Mouse (Mus musculus) fibroblast of lung, adult 2 months (primary cell): ENCODE results near the gene Bsdc1.

Experiments
- DNase-seq: peaks from one replicate; pipeline ENCODE4 v3.0.0-alpha.2; 2011; ENCODE audit warnings: low read depth

Bsdc1 gene

GRCm38 (mm10) chr4:129479863-129480262 is 18.5 kb downstream of the Bsdc1 start:
- DNase-seq, result no peak

GRCm38 (mm10) chr4:129481090-129481489 is 19.7 kb downstream of the Bsdc1 start:
- DNase-seq, result no peak

DNA sequence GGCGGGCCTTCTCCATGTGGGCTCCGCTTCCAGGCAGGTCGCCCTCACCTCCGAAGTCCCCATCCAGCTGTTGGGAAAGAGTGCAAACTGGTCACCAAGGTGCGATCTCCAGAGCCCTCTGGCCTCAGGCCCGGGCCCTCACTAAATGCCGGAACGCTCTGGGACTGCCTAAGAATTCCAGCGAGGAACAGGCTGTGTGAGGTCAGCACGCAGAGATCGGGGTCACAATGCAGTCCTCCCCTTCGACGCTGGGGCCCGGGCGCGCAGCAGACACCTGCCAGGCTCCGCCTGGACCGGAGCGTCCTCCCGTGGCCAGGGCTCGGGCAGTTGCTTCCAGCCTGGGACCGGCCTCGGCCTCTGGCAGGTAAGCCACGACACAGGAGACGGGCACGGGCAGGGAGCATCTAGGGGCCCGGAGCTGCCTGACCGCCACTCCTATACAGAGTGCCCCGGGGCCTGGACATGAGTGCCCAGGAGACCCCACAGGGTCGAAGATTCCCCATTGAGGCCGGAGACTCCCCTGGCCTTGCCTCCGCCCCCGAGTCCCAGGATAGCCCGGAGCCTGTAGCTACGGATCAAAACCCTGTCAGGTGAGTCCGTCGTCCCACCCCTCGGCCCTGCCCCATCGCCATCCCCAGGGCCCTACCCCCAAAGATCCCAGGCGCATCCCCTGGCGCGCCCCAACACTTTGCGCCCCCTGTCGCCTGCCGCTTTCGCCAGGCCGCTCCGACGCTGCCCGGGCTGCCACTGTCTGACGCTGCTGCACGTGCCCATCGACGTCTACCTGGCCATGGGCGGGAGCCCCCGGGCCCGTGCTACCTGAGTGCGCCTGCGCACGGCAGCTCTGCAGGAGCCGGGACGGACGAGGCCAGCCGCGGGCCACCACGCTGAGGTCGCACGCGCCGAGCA is 29.8 kb downstream of the Bsdc1 start, which contains the start of the genes Tssk3 and Fam229a:
Tssk3 (minus strand) TSS at position 51 of the 909 bp plus-strand sequence.
Fam229a (plus strand) TSS at position 219 of the 909 bp plus-strand sequence.
- DNase-seq, result no peak

DNA sequence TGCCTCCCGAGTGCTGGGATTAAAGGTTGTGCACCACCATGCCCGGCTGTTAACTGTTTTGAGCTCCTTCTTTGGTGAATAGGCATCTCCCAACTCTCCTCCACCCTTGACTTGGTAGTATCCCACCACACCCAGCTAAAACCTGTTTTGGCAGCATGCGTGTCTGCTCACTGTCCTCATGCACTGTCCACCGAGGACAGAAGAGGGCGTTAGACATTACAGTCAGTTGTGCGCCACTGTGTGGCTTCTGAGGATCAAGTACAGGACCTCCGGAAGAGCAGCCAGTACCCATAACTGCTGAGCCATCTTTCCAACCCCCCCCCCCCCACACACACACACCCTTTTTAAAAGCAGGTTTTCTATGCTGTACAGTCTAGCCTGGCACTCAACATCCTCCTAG is 33.3 kb downstream of the Bsdc1 start:
- no peak for DNase-seq

- DNase-seq, result no peak
These were observed 34.5 kb downstream of the Bsdc1 start for GRCm38 (mm10) chr4:129495672-129496562.

DNA sequence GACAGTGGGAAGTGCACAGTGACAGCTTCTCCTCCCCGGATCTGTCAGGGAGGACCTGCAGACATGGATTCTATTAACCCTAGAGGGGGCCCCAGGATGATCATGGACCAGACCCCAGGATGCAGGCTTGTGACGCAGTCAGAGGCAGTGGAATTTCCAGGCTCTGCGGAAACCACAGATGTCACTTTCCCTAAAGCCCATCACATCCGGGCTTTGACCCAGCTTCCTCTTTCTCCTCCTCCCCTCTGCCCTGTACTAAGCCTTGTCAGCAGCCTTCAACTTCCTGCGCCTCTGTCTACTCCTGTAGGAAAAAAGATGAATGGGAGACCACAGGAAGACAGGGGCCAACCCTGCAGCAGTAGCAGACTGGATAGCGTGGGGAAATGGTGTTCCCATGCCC is 35.2 kb downstream of the Bsdc1 start:
- no peak for DNase-seq

DNA sequence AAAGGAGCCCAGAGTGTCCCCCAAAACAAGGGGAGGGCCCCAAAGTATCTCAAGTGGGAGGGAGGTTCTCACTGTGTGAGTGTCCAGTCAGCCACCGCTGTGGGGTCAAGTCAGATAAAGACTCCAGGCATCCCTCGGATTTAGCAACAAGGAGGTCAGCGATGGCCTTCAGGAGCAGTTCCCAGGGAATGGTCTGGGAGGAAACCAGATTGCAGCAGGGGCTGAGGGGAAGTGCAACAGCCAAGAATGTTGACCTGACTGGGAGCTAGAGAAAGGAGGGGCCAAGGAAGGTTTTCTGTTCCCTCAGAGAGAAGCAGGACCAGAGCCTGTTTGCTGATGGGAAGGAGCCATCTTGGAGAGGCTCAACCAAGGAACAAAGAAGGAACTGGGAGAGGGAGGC is 37.6 kb downstream of the Bsdc1 start:
- DNase-seq, result no peak

- no peak for DNase-seq
These were observed 38.6 kb downstream of the Bsdc1 start for GRCm38 (mm10) chr4:129500017-129500416.

- DNase-seq, result peak; percentile 35
These were observed 39.5 kb downstream of the Bsdc1 start for GRCm38 (mm10) chr4:129500607-129501566.

GRCm38 (mm10) chr4:129502327-129502888 is 41.0 kb downstream of the Bsdc1 start:
- no peak for DNase-seq

GRCm38 (mm10) chr4:129502901-129503444 is 41.6 kb downstream of the Bsdc1 start:
- DNase-seq, result no peak

- no peak for DNase-seq
These were observed 44.1 kb downstream of the Bsdc1 start for GRCm38 (mm10) chr4:129505511-129505910.

GRCm38 (mm10) chr4:129507434-129508236 is 46.3 kb downstream of the Bsdc1 start:
- no peak for DNase-seq

- DNase-seq, result no peak
These were observed 46.8 kb downstream of the Bsdc1 start for GRCm38 (mm10) chr4:129508237-129508515.

GRCm38 (mm10) chr4:129508834-129509600 is 47.6 kb downstream of the Bsdc1 start:
- no peak for DNase-seq

DNA sequence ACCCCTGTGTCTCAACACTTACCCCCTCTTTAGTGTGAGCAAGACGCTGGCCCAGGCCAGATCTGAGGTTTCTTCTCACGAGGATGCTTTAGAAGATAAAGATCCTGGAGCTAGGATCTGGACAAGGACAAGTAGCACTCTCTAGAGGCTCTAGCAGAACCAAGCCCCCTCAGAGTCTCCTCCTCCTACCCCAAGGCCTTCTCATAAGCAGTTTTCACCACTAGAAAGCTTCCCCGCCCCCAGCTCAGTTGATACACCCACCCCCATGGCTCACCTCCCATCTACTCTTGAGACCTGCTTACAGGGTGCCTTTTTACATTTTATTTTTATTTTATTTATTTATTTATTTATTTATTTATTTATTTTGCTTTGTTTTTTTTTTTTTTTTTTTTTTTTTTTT is 48.3 kb downstream of the Bsdc1 start:
- DNase-seq, result no peak

- DNase-seq, result peak; percentile 65
These were observed 49.5 kb downstream of the Bsdc1 start for GRCm38 (mm10) chr4:129510723-129511412.

- DNase-seq, result no peak
These were observed 50.2 kb downstream of the Bsdc1 start for GRCm38 (mm10) chr4:129511413-129512096.
